Mouse (Mus musculus) ES-Bruce4 (cell line): ENCODE measurements around the gene Gdf3. TPM values are rescaled to one million over a fixed set of nuclear protein-coding genes. Genes with fewer than 3 reads are reported as not detected.

Experiments
- H3K27ac ChIP-seq: 2 replicates; pipeline ENCODE4 v1.5.1; 2012; ENCODE audit warnings: low read length, inconsistent platforms; ENCODE audit not compliant: insufficient read depth
- H3K27me3 ChIP-seq: 2 replicates; pipeline ENCODE4 v1.6.1; 2012; ENCODE audit warnings: mild to moderate bottlenecking, low read length, inconsistent platforms; ENCODE audit not compliant: control insufficient read depth, poor library complexity, insufficient read depth, severe bottlenecking
- H3K36me3 ChIP-seq: 2 replicates; pipeline ENCODE4 v1.6.1; 2012; ENCODE audit warnings: inconsistent platforms, mild to moderate bottlenecking, low read length, moderate library complexity; ENCODE audit not compliant: control insufficient read depth, poor library complexity, insufficient read depth, severe bottlenecking
- H3K4me1 ChIP-seq: one replicate; pipeline ENCODE4 v1.8.1; 2011; ENCODE audit warnings: low read length; ENCODE audit not compliant: control insufficient read depth, insufficient read depth
- H3K4me3 ChIP-seq: 2 replicates; pipeline ENCODE4 v1.5.1; 2011; ENCODE audit warnings: low read depth, mild to moderate bottlenecking, low read length
- H3K9ac ChIP-seq: 2 replicates; pipeline ENCODE4 v1.6.1; 2012; ENCODE audit warnings: low read depth, mild to moderate bottlenecking, inconsistent platforms; ENCODE audit not compliant: poor library complexity, severe bottlenecking
- H3K9me3 ChIP-seq: replicated peaks from 2 replicates; pipeline ENCODE4 v1.6.1; 2012; ENCODE audit warnings: mild to moderate bottlenecking, low read length, inconsistent platforms; ENCODE audit not compliant: control insufficient read depth, poor library complexity, insufficient read depth, severe bottlenecking
- CTCF ChIP-seq: IDR thresholded peaks from one replicate; pipeline ENCODE4 v1.8.1; 2011; ENCODE audit warnings: low read depth, low read length
- EP300 ChIP-seq: IDR thresholded peaks from 2 replicates; pipeline ENCODE4 v1.6.1; 2011; ENCODE audit warnings: low read depth, low read length; ENCODE audit not compliant: insufficient read depth
- POLR2A ChIP-seq: IDR thresholded peaks from one replicate; pipeline ENCODE4 v1.8.1; 2011; ENCODE audit warnings: low read length; ENCODE audit not compliant: insufficient read depth
- polyA plus RNA-seq: library from polyadenylated mRNA; stranded (reverse); fragments of >200 nt; gene quantifications from 2 replicates; pipeline ENCODE4 v1.2.4, GENCODE M21; 2011; ENCODE audit warnings: low read depth; ENCODE audit not compliant: missing spikeins, insufficient read depth, insufficient read length

Gene Gdf3
- polyA plus RNA-seq, 1 experiment: 34.8 TPM

- H3K36me3 ChIP-seq: peaks cover 9% of the 10 kb centered on the region
- no peaks in the 10 kb centered on the region for H3K27me3 ChIP-seq
- peak within 1 kb of the TSS; percentile 83 for H3K27ac ChIP-seq
- no peaks in the 10 kb centered on the region for H3K4me1 ChIP-seq
- H3K4me3 ChIP-seq: peak within 1 kb of the TSS; percentile 94
- peak within 1 kb of the TSS; percentile 89 for H3K9ac ChIP-seq
- no peak for TF ChIP-seq CTCF
- no peak for TF ChIP-seq POLR2A
- TF ChIP-seq EP300: no peak
- no peaks in the 10 kb centered on the region for H3K9me3 ChIP-seq
Measured at GRCm38 (mm10) chr6:122602242-122602991, 7.5 kb downstream of the Gdf3 start, which contains the start of gene Apobec1. Gene Apobec1 (minus strand): TSS chr6:122602444.

GRCm38 (mm10) chr6:122601615-122602014, 8.3 kb downstream of the Gdf3 start:
- 0 out of 2 replicates have a peak overlapping the region, but pooled peaks have one; percentile 83 for H3K27ac ChIP-seq
- H3K4me3 ChIP-seq: peak overlapping the region; percentile 94; the same call in 1 of the 2 replicates
- H3K9me3 ChIP-seq: no peaks in the 10 kb centered on the region
- H3K9ac ChIP-seq: peak overlapping the region; percentile 89
- H3K4me1 ChIP-seq: no peaks in the 10 kb centered on the region
- peaks cover 9% of the 10 kb centered on the region for H3K36me3 ChIP-seq
- H3K27me3 ChIP-seq: no peaks in the 10 kb centered on the region
- TF ChIP-seq CTCF (no peak), EP300 (no peak), POLR2A (no peak)

DNA sequence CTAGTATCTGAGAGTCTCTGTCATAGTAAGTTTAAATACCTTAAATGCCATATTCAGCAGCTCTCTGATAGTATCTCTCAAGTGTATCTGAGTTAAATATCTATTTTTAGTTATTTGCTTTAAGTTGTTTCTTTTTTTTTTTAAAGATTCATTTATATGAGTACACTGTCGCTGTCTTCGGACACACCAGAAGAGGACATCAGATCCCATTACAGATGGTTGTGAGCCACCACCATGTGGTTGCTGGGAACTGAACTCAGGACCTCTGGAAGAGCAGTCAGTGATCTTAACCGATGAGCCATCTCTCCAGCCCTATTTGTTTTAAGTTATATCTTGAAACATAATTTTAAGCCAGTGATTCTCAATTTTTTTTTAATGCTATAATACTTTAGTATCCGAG, 8.9 kb downstream of the Gdf3 start:
- Histone ChIP-seq H3K36me3 (peaks cover 4% of the 10 kb centered on the region), H3K4me3 (no peak overlapping the region), H3K27me3 (no peaks in the 10 kb centered on the region), H3K27ac (no peak overlapping the region), H3K9ac (no peak overlapping the region), H3K4me1 (no peaks in the 10 kb centered on the region), H3K9me3 (no peaks in the 10 kb centered on the region)
- TF ChIP-seq EP300 (no peak), POLR2A (no peak), CTCF (no peak)

DNA sequence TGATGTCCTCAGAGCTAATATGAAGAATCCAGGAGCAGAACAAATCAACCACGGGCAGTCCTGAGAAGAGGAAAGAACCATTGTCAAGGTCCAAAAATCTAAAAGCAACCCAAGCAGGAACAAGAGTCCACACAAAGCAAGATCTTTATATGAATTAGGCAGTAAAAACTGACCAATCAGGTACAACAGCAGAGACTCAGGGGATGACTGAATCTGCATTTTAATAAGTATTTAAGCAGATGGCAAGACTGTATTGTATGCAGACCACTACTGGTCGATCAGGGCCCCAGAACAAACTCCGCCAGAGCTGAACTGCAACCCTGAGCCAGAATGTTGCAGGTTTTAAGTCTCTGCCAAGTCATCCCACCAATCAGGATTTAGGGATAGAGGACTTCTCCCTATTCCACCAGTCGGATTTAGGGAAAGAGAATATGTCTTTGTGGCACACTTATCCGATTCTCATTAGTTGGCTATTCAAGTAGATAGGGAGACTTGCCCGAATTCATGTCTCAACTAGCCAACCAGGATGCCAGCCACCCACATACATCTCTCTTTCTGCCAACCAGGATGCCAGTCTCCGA, 9.7 kb downstream of the Gdf3 start:
- Histone ChIP-seq H3K4me3 (no peak overlapping the region), H3K27ac (no peak overlapping the region), H3K9ac (no peak overlapping the region), H3K9me3 (no peaks in the 10 kb centered on the region), H3K27me3 (no peaks in the 10 kb centered on the region), H3K36me3 (no peaks in the 10 kb centered on the region), H3K4me1 (no peaks in the 10 kb centered on the region)
- TF ChIP-seq EP300 (no peak), POLR2A (no peak), CTCF (no peak)

DNA sequence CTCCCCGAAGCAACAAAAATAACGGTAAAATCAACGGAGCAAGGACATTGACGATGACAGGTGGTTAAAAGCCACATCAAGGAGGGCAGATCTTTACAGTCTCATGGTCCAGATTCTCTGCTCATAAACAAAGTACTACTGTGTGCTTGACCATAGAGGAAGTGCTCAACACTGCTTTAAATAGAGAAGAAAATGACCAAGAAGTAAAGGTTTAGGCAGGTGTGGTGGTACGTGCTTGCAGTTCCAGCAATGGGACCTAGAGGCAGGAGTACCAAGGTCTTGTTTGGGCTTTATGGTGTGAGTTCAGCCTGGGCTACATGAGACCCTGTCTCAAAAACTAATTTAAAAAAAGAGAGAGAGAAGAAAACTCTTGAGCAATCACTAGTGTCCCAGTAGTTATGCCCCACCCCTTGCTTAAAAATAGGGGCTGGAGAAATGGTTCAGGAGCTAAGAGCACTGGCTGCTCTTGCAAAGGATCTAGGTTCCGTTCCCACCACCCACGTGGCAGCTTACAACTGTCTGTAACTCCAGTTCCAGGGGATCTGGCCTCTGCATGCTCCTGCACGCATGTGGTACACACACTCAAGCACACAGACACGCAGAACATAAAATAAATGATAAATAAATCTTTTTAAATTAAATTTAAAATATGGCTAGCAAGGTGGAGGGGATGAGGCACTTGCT, 10.7 kb downstream of the Gdf3 start:
- H3K4me3 ChIP-seq: no peak overlapping the region
- H3K27me3 ChIP-seq: no peaks in the 10 kb centered on the region
- no peaks in the 10 kb centered on the region for H3K4me1 ChIP-seq
- TF ChIP-seq EP300 (no peak), POLR2A (no peak), CTCF (no peak)
- H3K27ac ChIP-seq: no peak overlapping the region
- no peaks in the 10 kb centered on the region for H3K36me3 ChIP-seq
- no peaks in the 10 kb centered on the region for H3K9me3 ChIP-seq
- H3K9ac ChIP-seq: no peak overlapping the region
